Mouse (Mus musculus) 3T3-L1 (cell line): ENCODE data around the gene Palm2.
A peak's percentile ranks its signal among the peaks of the same experiment; 100 is the strongest.

ENCODE experiments used
- DNase-seq: peaks from one replicate; pipeline ENCODE4 v3.0.0-alpha.2; 2015; ENCODE audit warnings: low read depth, low spot score

Palm2 gene

GRCm38 (mm10) chr4:57755085-57755484 is 321.0 kb downstream of the Palm2 start:
- no peak for DNase-seq

- peak; percentile 71 for DNase-seq
These were observed 323.9 kb downstream of the Palm2 start for GRCm38 (mm10) chr4:57757997-57758396.
